Mouse (Mus musculus): ENCODE data around the gene Por. TPM values are rescaled to one million over a fixed set of nuclear protein-coding genes. Genes with fewer than 3 reads are reported as not detected.
A peak's percentile ranks its signal among the peaks of the same experiment; 100 is the strongest.

Por gene
- polyA plus RNA-seq, 1 experiment: 86.2 TPM

DNA sequence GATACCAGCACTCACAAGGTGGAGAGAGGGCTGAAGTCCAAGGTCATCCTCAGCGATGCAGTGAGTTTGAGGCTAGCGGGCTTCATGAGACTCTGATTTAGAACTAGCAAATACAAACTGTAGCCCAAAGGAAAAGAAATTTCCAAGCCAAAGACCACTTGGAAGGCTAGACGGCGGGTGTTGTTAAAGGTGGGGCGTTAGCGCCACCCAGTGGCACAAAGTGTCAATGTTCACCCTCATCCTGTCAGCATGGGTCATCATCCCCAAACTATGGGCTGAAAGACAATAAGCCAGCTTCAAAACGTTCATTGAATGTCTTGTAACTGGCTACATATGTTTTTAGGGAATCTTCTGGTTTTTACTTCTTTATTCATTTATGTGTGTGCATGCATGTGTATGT lies 93.7 kb downstream of the Por start:
- WGBS: 3% methylated on average over 7 of the region's 7 CpGs

DNA sequence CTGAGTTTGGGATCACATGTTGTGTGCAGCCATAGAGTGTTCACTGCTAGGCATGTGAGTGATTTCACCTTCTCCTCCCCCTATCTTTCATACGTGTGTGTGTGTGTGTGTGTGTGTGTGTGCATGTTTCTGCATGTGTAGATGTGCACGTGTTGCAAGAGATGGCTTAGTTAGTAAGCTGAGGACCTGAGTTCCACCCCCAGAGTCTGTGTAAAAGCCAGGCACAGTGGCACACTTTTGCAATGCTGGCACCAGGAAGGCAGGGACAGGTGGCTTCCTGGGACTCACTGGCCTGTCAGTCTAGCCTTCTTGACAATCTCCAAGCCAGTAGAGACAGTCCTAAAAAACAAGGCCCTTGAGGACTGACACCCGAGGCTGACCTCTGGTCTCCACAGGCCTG lies 95.1 kb downstream of the Por start:
- 0 out of 2 replicates have a peak, but pooled peaks cover 2% of the 10 kb centered on the region for H3K4me1 ChIP-seq (ENCODE audit: control insufficient read depth, insufficient read depth, low read length)
- TF ChIP-seq CTCF (IDR thresholded peaks at IDR 0.05; ENCODE audit: borderline replicate concordance, insufficient read depth, low read depth, low read length): no peak
- no peak for TF ChIP-seq POLR2A (IDR thresholded peaks at IDR 0.05; ENCODE audit: borderline replicate concordance, insufficient read depth, low read length)
- WGBS: 39% methylated on average over 3 of the region's 3 CpGs
- no peak overlapping the region for H3K27ac ChIP-seq (ENCODE audit: insufficient read depth, low read length)
- H3K27me3 ChIP-seq (ENCODE audit: control insufficient read depth, insufficient read depth, low read length): no peaks in the 10 kb centered on the region
- DNase-seq: no peak
- H3K4me3 ChIP-seq (replicated peaks; ENCODE audit: insufficient read depth, low read depth, low read length): no peak overlapping the region

More for the DNA sequence above, 93.7 kb downstream of the Por start:
- Histone ChIP-seq H3K4me3 (replicated peaks; ENCODE audit: insufficient read depth, low read depth, low read length) (no peak overlapping the region), H3K27me3 (ENCODE audit: control insufficient read depth, insufficient read depth, low read length) (no peaks in the 10 kb centered on the region), H3K4me1 (ENCODE audit: control insufficient read depth, insufficient read depth, low read length) (0 out of 2 replicates have a peak, but pooled peaks cover 2% of the 10 kb centered on the region), H3K27ac (ENCODE audit: insufficient read depth, low read length) (no peak overlapping the region)
- no peak for TF ChIP-seq POLR2A (IDR thresholded peaks at IDR 0.05; ENCODE audit: borderline replicate concordance, insufficient read depth, low read length)
- peak; percentile 97 for TF ChIP-seq CTCF (IDR thresholded peaks at IDR 0.05; ENCODE audit: borderline replicate concordance, insufficient read depth, low read depth, low read length)
- peak; percentile 50 to 68 for DNase-seq

GRCm38 (mm10) chr5:135772519-135772918 lies 102.7 kb downstream of the Por start:
- WGBS: 63% methylated on average over 3 of the region's 3 CpGs
- H3K4me3 ChIP-seq (replicated peaks; ENCODE audit: insufficient read depth, low read depth, low read length): no peak overlapping the region
- TF ChIP-seq CTCF (IDR thresholded peaks at IDR 0.05; ENCODE audit: borderline replicate concordance, insufficient read depth, low read depth, low read length) (no peak), POLR2A (IDR thresholded peaks at IDR 0.05; ENCODE audit: borderline replicate concordance, insufficient read depth, low read length) (no peak)
- no peaks in the 10 kb centered on the region for H3K4me1 ChIP-seq (ENCODE audit: control insufficient read depth, insufficient read depth, low read length)
- no peak for DNase-seq
- H3K27me3 ChIP-seq (ENCODE audit: control insufficient read depth, insufficient read depth, low read length): no peaks in the 10 kb centered on the region
- H3K27ac ChIP-seq (ENCODE audit: insufficient read depth, low read length): no peak overlapping the region

DNA sequence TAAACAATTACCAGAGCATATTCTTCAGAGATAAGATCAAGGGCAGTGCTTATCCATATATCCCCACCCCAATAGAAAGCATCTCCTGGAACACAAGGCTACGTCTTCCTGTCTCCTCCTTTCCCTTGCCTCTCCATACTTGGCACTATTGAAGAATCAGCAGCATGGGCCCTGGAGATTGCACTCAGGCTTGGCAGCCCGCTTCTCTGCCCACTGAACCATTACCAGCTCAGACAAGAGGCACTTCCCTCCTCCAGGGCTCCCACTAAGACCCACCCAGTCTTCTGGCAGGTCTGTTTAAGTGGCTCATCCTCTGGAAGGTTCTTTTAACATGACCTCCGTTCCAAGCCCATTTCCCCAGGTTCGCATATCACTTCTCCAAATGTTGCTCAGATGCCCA lies 106.7 kb downstream of the Por start:
- WGBS: 51% methylated on average over 4 of the region's 4 CpGs
- TF ChIP-seq POLR2A (IDR thresholded peaks at IDR 0.05; ENCODE audit: borderline replicate concordance, insufficient read depth, low read length) (no peak), CTCF (IDR thresholded peaks at IDR 0.05; ENCODE audit: borderline replicate concordance, insufficient read depth, low read depth, low read length) (no peak)
- Histone ChIP-seq H3K4me1 (ENCODE audit: control insufficient read depth, insufficient read depth, low read length) (peaks cover 7% of the 10 kb centered on the region; the same call in 1 of the 2 replicates), H3K4me3 (replicated peaks; ENCODE audit: insufficient read depth, low read depth, low read length) (no peak overlapping the region), H3K27me3 (ENCODE audit: control insufficient read depth, insufficient read depth, low read length) (no peaks in the 10 kb centered on the region), H3K27ac (ENCODE audit: insufficient read depth, low read length) (no peak overlapping the region)
- no peak for DNase-seq

- under 1% methylated on average over 45 of the region's 45 CpGs for WGBS
- H3K4me3 ChIP-seq (replicated peaks; ENCODE audit: insufficient read depth, low read depth, low read length): peak within 1 kb of the TSS; percentile 95
- no peak for DNase-seq
- H3K27me3 ChIP-seq (ENCODE audit: control insufficient read depth, insufficient read depth, low read length): no peaks in the 10 kb centered on the region
- TF ChIP-seq CTCF (IDR thresholded peaks at IDR 0.05; ENCODE audit: borderline replicate concordance, insufficient read depth, low read depth, low read length) (no peak), POLR2A (IDR thresholded peaks at IDR 0.05; ENCODE audit: borderline replicate concordance, insufficient read depth, low read length) (no peak)
- H3K27ac ChIP-seq (ENCODE audit: insufficient read depth, low read length): peak within 1 kb of the TSS; percentile 94
- H3K4me1 ChIP-seq (ENCODE audit: control insufficient read depth, insufficient read depth, low read length): peaks cover 11% of the 10 kb centered on the region; the same call in 1 of the 2 replicates
These were observed 108.1 kb downstream of the Por start, which contains the start of gene Styxl1 for GRCm38 (mm10) chr5:135777796-135778470. Styxl1 (minus strand) TSS chr5:135778385.

- WGBS: under 1% methylated on average over 70 of the region's 70 CpGs
- Histone ChIP-seq H3K27ac (ENCODE audit: insufficient read depth, low read length) (peak within 1 kb of the TSS; percentile 94), H3K27me3 (ENCODE audit: control insufficient read depth, insufficient read depth, low read length) (no peaks in the 10 kb centered on the region), H3K4me3 (replicated peaks; ENCODE audit: insufficient read depth, low read depth, low read length) (peak within 1 kb of the TSS; percentile 95), H3K4me1 (ENCODE audit: control insufficient read depth, insufficient read depth, low read length) (peaks cover 11% of the 10 kb centered on the region; the same call in 1 of the 2 replicates)
- no peak for TF ChIP-seq CTCF (IDR thresholded peaks at IDR 0.05; ENCODE audit: borderline replicate concordance, insufficient read depth, low read depth, low read length)
- TF ChIP-seq POLR2A (IDR thresholded peaks at IDR 0.05; ENCODE audit: borderline replicate concordance, insufficient read depth, low read length): peak; percentile 99
- DNase-seq: peak; percentile 99 to 100
These were observed 108.9 kb downstream of the Por start, which contains the start of gene Mdh2 for GRCm38 (mm10) chr5:135778471-135779445. Mdh2 (plus strand) TSS chr5:135778480.

DNA sequence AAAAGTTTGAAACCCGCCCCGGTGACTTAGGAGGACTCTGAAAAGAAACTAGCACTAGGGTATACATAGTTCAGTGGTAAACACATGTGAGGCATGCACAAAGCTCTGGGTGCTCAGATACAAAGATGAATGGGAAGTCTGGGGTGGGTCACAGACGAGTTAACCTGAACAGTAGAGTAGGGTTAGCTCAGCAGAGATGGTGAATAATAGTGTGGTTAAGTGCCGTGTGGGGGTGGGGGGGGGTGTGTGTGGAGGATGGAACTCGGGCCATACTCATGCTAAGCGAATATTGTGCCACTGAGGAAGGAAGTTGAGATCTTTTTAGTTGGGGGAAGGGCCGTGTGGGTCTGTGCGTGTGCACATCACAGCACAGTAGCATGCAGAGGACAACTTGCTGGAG lies 110.5 kb downstream of the Por start:
- WGBS: 61% methylated on average over 8 of the region's 8 CpGs

More for the DNA sequence above, 110.5 kb downstream of the Por start:
- Histone ChIP-seq H3K4me1 (ENCODE audit: control insufficient read depth, insufficient read depth, low read length) (peaks cover 11% of the 10 kb centered on the region; the same call in 1 of the 2 replicates), H3K27ac (ENCODE audit: insufficient read depth, low read length) (no peak overlapping the region), H3K4me3 (replicated peaks; ENCODE audit: insufficient read depth, low read depth, low read length) (peak overlapping the region; percentile 8), H3K27me3 (ENCODE audit: control insufficient read depth, insufficient read depth, low read length) (no peaks in the 10 kb centered on the region)
- no peak for DNase-seq
- no peak for TF ChIP-seq POLR2A (IDR thresholded peaks at IDR 0.05; ENCODE audit: borderline replicate concordance, insufficient read depth, low read length)
- TF ChIP-seq CTCF (IDR thresholded peaks at IDR 0.05; ENCODE audit: borderline replicate concordance, insufficient read depth, low read depth, low read length): no peak

Measured in cerebellum, adult 2 months (tissue).